ENCODE assay signal across 9 mouse cellular contexts in genomic region chr2:73263172-73263765, GRCm38 (mm10). TPM values are rescaled to one million over a fixed set of nuclear protein-coding genes. Genes with fewer than 3 reads are reported as not detected.
DNase-seq lines count a peak whose midpoint lies in the region; ATAC-seq lines count a peak whose summit lies in the region.
"Had no signal": no experiment of that assay in that cellular context is flagged by ENCODE, and none has a peak within 500 bp of the region (broad histone marks: within the 10 kb centered on the region; RNA-seq: fewer than 3 reads in every experiment).

No protein-coding gene starts in this region.

- H3K9me3 ChIP-seq in lung, embryonic 16.5 days (ENCODE audit: control insufficient read depth, low read length): 0 out of 2 replicates have a peak, but pooled peaks cover 2% of the 10 kb centered on the region
- 0 out of 2 replicates have a peak, but pooled peaks cover 3% of the 10 kb centered on the region for H3K9me3 ChIP-seq in forebrain, embryonic 12.5 days
- peaks cover 4% of the 10 kb centered on the region; the same call in 1 of the 2 replicates for H3K9me3 ChIP-seq in limb, embryonic 12.5 days
- no peaks in the 10 kb centered on the region for H3K9me3 ChIP-seq in stomach, embryonic 14.5 days (ENCODE audit: control insufficient read depth, low read depth, low read length)

- H3K4me1 ChIP-seq in lung, embryonic 16.5 days (replicated peaks; ENCODE audit: control insufficient read depth, insufficient read depth, low read length): peaks cover 16% of the 10 kb centered on the region
- peaks cover 21% of the 10 kb centered on the region for H3K4me1 ChIP-seq in forebrain, embryonic 12.5 days
- H3K4me1 ChIP-seq in limb, embryonic 12.5 days (replicated peaks): peaks cover 37% of the 10 kb centered on the region
- peaks cover 3% of the 10 kb centered on the region for H3K4me1 ChIP-seq in stomach, embryonic 14.5 days (ENCODE audit: control insufficient read depth, insufficient read depth, low read length)

- ATAC-seq in lung, embryonic 16.5 days (ENCODE audit: low read depth): peak; percentile 67
- no peak for ATAC-seq in forebrain, embryonic 12.5 days (ENCODE audit: low FRiP score)
- no peak for ATAC-seq in limb, embryonic 12.5 days (ENCODE audit: insufficient number of reproducible peaks, insufficient read depth, low FRiP score, low TSS enrichment, low read depth)
- ATAC-seq in stomach, embryonic 14.5 days (ENCODE audit: insufficient number of reproducible peaks, insufficient read depth, low FRiP score, low read depth): no peak

- peaks cover 52% of the 10 kb centered on the region for H3K27me3 ChIP-seq in lung, embryonic 16.5 days (ENCODE audit: control insufficient read depth, insufficient read depth, low read depth, low read length)
- H3K27me3 ChIP-seq in forebrain, embryonic 12.5 days: peaks cover 70% of the 10 kb centered on the region
- peaks cover 59% of the 10 kb centered on the region for H3K27me3 ChIP-seq in limb, embryonic 12.5 days
- H3K27me3 ChIP-seq in stomach, embryonic 14.5 days (ENCODE audit: control insufficient read depth, insufficient read depth, low read length): peaks cover 35% of the 10 kb centered on the region

- H3K9ac ChIP-seq in lung, embryonic 16.5 days (ENCODE audit: low read length): peak overlapping the region; percentile 61
- peak overlapping the region; percentile 40 for H3K9ac ChIP-seq in forebrain, embryonic 12.5 days
- H3K9ac ChIP-seq in limb, embryonic 12.5 days (replicated peaks): peak overlapping the region; percentile 53
- no peak overlapping the region for H3K9ac ChIP-seq in stomach, embryonic 14.5 days (replicated peaks; ENCODE audit: low read depth, low read length)

- peak overlapping the region; percentile 96 for H3K4me2 ChIP-seq in lung, embryonic 16.5 days (ENCODE audit: low read depth, low read length)
- peak overlapping the region; percentile 63 for H3K4me2 ChIP-seq in forebrain, embryonic 12.5 days
- peak overlapping the region; percentile 84 for H3K4me2 ChIP-seq in limb, embryonic 12.5 days
- H3K4me2 ChIP-seq in stomach, embryonic 14.5 days (replicated peaks; ENCODE audit: low read depth, low read length): peak overlapping the region; percentile 65

- 6% methylated on average over 16 of the region's 16 CpGs for WGBS in lung, embryonic 16.5 days
- 3% methylated on average over 16 of the region's 16 CpGs for WGBS in forebrain, embryonic 12.5 days
- 3% methylated on average over 16 of the region's 16 CpGs for WGBS in limb, embryonic 12.5 days
- WGBS in stomach, embryonic 14.5 days: 8% methylated on average over 16 of the region's 16 CpGs

- no peaks in the 10 kb centered on the region for H3K36me3 ChIP-seq in lung, embryonic 16.5 days (ENCODE audit: control insufficient read depth, insufficient read depth, low read length)
- H3K36me3 ChIP-seq in forebrain, embryonic 12.5 days (replicated peaks): no peaks in the 10 kb centered on the region
- H3K36me3 ChIP-seq in limb, embryonic 12.5 days: no peaks in the 10 kb centered on the region
- no peaks in the 10 kb centered on the region for H3K36me3 ChIP-seq in stomach, embryonic 14.5 days (ENCODE audit: control insufficient read depth, insufficient read depth, low read length)

- DNase-seq in lung, postnatal 25 days (ENCODE audit: low spot score): no peak
- no peak for DNase-seq in adrenal gland, adult 2 months
- no peak for DNase-seq in layer of hippocampus, postnatal 25 days (ENCODE audit: extremely low spot score in 1 of 2, low spot score in 1 of 2)
- no peak for DNase-seq in layer of hippocampus, adult 8-10 months (ENCODE audit: low spot score in 2 of 2)

- no peak overlapping the region for H3K27ac ChIP-seq in lung, embryonic 16.5 days (ENCODE audit: low read length)
- no peak overlapping the region for H3K27ac ChIP-seq in forebrain, embryonic 12.5 days
- H3K27ac ChIP-seq in limb, embryonic 12.5 days: no peak overlapping the region
- no peak overlapping the region for H3K27ac ChIP-seq in stomach, embryonic 14.5 days (ENCODE audit: low read length)

- H3K4me3 ChIP-seq in lung, embryonic 16.5 days (ENCODE audit: low read length): peak overlapping the region; percentile 56
- H3K4me3 ChIP-seq in forebrain, embryonic 12.5 days (replicated peaks): peak overlapping the region; percentile 34
- H3K4me3 ChIP-seq in limb, embryonic 12.5 days (replicated peaks): peak overlapping the region; percentile 52
- H3K4me3 ChIP-seq in stomach, embryonic 14.5 days (ENCODE audit: low read depth, low read length): peak overlapping the region; percentile 34

RNA-seq across cellular contexts. Expression of gene Sp9, which starts 8.5 kb away (rescaled TPM):
- not detected in 2 replicates for polyA plus RNA-seq in lung, embryonic 16.5 days (2015; fragmentation: Nextera tagmentation; extraction: Ambion mirVana)
- polyA plus RNA-seq in forebrain, embryonic 12.5 days (2016; fragmentation: Nextera tagmentation; extraction: Ambion mirVana): 12.9 and 16.1 TPM in 2 replicates
- polyA plus RNA-seq in limb, embryonic 12.5 days (2016; fragmentation: Nextera tagmentation; extraction: Ambion mirVana): 2.5 and 3.0 TPM in 2 replicates
- not detected in 2 replicates for polyA plus RNA-seq in stomach, embryonic 14.5 days (2014; fragmentation: Nextera tagmentation; extraction: Ambion mirVana)
- total RNA-seq in adrenal gland, adult 2 months (2021): not detected
- not detected in 2 replicates for polyA plus RNA-seq in adrenal gland, adult 2 months (2012; rRNA removed)
- total RNA-seq in layer of hippocampus, postnatal 25 days (2021): 1 to 10 TPM; 2.9 to 3.6 TPM
- 1 to 10 TPM; 3.1 to 3.4 (median 3.1) TPM for total RNA-seq in layer of hippocampus, adult 8-10 months (2022)
- total RNA-seq: heart, postnatal 14 days had no signal

RNA-seq across cellular contexts. Expression of gene Ola1, which starts 44.5 kb away (rescaled TPM):
- 66.5 and 71.8 TPM in 2 replicates for polyA plus RNA-seq in lung, embryonic 16.5 days (2015; fragmentation: Nextera tagmentation; extraction: Ambion mirVana)
- 104 and 106 TPM in 2 replicates for polyA plus RNA-seq in forebrain, embryonic 12.5 days (2016; fragmentation: Nextera tagmentation; extraction: Ambion mirVana)
- polyA plus RNA-seq in limb, embryonic 12.5 days (2016; fragmentation: Nextera tagmentation; extraction: Ambion mirVana): 120 and 121 TPM in 2 replicates
- 81.7 and 88.3 TPM in 2 replicates for polyA plus RNA-seq in stomach, embryonic 14.5 days (2014; fragmentation: Nextera tagmentation; extraction: Ambion mirVana)
- 10 to 100 TPM; 50.2 to 56.2 TPM for total RNA-seq in adrenal gland, adult 2 months (2021)
- polyA plus RNA-seq in adrenal gland, adult 2 months (2012; rRNA removed): 0.65 and 1.2 TPM in 2 replicates
- total RNA-seq in layer of hippocampus, postnatal 25 days (2021): 100 to 1,000 TPM; 116 to 117 TPM
- 100 to 1,000 TPM; 109 to 114 (median 110) TPM for total RNA-seq in layer of hippocampus, adult 8-10 months (2022)

RNA-seq across cellular contexts. Expression of gene Scrn3, which starts 49.1 kb away (rescaled TPM):
- polyA plus RNA-seq in lung, embryonic 16.5 days (2015; fragmentation: Nextera tagmentation; extraction: Ambion mirVana): 21.0 and 21.8 TPM in 2 replicates
- polyA plus RNA-seq in forebrain, embryonic 12.5 days (2016; fragmentation: Nextera tagmentation; extraction: Ambion mirVana): 10.9 and 12.7 TPM in 2 replicates
- 17.9 and 18.7 TPM in 2 replicates for polyA plus RNA-seq in limb, embryonic 12.5 days (2016; fragmentation: Nextera tagmentation; extraction: Ambion mirVana)
- 10.6 and 11.7 TPM in 2 replicates for polyA plus RNA-seq in stomach, embryonic 14.5 days (2014; fragmentation: Nextera tagmentation; extraction: Ambion mirVana)
- 10 to 100 TPM; 19.1 to 28.1 TPM for total RNA-seq in adrenal gland, adult 2 months (2021)
- 3.8 and 4.6 TPM in 2 replicates for polyA plus RNA-seq in adrenal gland, adult 2 months (2012; rRNA removed)
- 10 to 100 TPM; 17.3 to 27.5 TPM for total RNA-seq in layer of hippocampus, postnatal 25 days (2021)
- total RNA-seq in layer of hippocampus, adult 8-10 months (2022): 10 to 100 TPM; 23.6 to 30.7 (median 26.9) TPM

RNA-seq across cellular contexts. Expression of gene Cir1, which starts 49.2 kb away (rescaled TPM):
- polyA plus RNA-seq in lung, embryonic 16.5 days (2015; fragmentation: Nextera tagmentation; extraction: Ambion mirVana): 24.6 and 25.0 TPM in 2 replicates
- 24.0 and 26.1 TPM in 2 replicates for polyA plus RNA-seq in forebrain, embryonic 12.5 days (2016; fragmentation: Nextera tagmentation; extraction: Ambion mirVana)
- 26.0 and 27.3 TPM in 2 replicates for polyA plus RNA-seq in limb, embryonic 12.5 days (2016; fragmentation: Nextera tagmentation; extraction: Ambion mirVana)
- 28.1 and 29.6 TPM in 2 replicates for polyA plus RNA-seq in stomach, embryonic 14.5 days (2014; fragmentation: Nextera tagmentation; extraction: Ambion mirVana)
- total RNA-seq in adrenal gland, adult 2 months (2021): 10 to 100 TPM; 14.0 to 21.7 TPM
- 0.36 and 0.40 TPM in 2 replicates for polyA plus RNA-seq in adrenal gland, adult 2 months (2012; rRNA removed)
- total RNA-seq in layer of hippocampus, postnatal 25 days (2021): 10 to 100 TPM; 27.0 to 29.3 TPM
- total RNA-seq in layer of hippocampus, adult 8-10 months (2022): 10 to 100 TPM; 26.6 to 32.4 (median 30.2) TPM

Comparison
In these comparisons a context has a peak if more than half of its experiments do, and no peak if none do; other contexts are left out.
1. RNA of gene Ola1, which starts 44.5 kb away (polyA plus RNA-seq): 120 to 121 TPM in limb, embryonic 12.5 days, 104 to 106 TPM in forebrain, embryonic 12.5 days, 81.7 to 88.3 TPM in stomach, embryonic 14.5 days and 66.5 to 71.8 TPM in lung, embryonic 16.5 days; 0.65 to 1.2 TPM in adrenal gland, adult 2 months; every median in the first group is over 10 times any median in the second.
2. Peak in every context shown above with its lines, with median percentiles within 50 percentile points of each other: H3K4me2 ChIP-seq and H3K4me3 ChIP-seq.